Comparison of ENCODE assay signal across 8 mouse cellular contexts in the genomic region with DNA sequence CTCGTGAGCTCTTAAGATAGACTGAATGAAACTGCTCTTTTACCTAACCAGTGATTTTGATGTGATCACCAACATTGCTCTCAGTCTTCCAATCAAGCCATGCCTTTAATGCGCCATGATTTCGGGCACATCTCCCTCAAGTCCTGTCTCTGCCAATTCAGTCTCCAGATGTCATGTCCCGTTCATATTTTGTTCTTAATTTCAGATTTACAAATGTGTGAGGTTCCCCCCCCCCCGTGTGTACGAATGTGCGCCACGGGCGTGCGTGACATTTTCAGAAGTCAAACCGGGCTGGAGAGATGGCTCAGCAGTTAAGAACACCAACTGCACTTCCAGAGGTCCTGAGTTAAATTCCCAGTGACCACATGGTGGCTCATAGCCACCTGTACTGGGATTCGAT. TPM values are rescaled to one million over a fixed set of nuclear protein-coding genes. Genes with fewer than 3 reads are reported as not detected.
DNase-seq lines count a peak whose midpoint lies in the region; ATAC-seq and TF ChIP-seq lines count a peak whose summit lies in the region.

No protein-coding gene starts in this region.

- DNase-seq in heart, postnatal 0 days (ENCODE audit: low spot score) = no peak
- no peak for DNase-seq in heart, adult 8-10 months (ENCODE audit: low spot score)
- DNase-seq in layer of hippocampus, postnatal 14 days (ENCODE audit: low spot score in 2 of 2) = no peak
- DNase-seq in cerebellum, adult 11 months = no peak
- DNase-seq in cerebellum, postnatal 4 days (ENCODE audit: low spot score in 2 of 2) = no peak

- H3K27me3 ChIP-seq in heart, postnatal 0 days (ENCODE audit: control insufficient read depth, insufficient read depth, low read length) = no peaks in the 10 kb centered on the region
- H3K27me3 ChIP-seq in hindbrain, embryonic 15.5 days = no peaks in the 10 kb centered on the region
- H3K27me3 ChIP-seq in midbrain, embryonic 12.5 days = no peaks in the 10 kb centered on the region

- no peak; the same call in 1 of the 2 replicates for TF ChIP-seq EP300 in heart, postnatal 0 days (IDR thresholded peaks at IDR 0.05; ENCODE audit: low read depth)

- no peak for TF ChIP-seq CTCF in heart, postnatal 0 days (IDR thresholded peaks at IDR 0.05; ENCODE audit: low read depth)

- peaks cover 33% of the 10 kb centered on the region for H3K36me3 ChIP-seq in heart, postnatal 0 days (replicated peaks; ENCODE audit: control insufficient read depth, insufficient read depth, low read length)
- H3K36me3 ChIP-seq in hindbrain, embryonic 15.5 days = peaks cover 25% of the 10 kb centered on the region
- H3K36me3 ChIP-seq in midbrain, embryonic 12.5 days = peaks cover 35% of the 10 kb centered on the region

- no peaks in the 10 kb centered on the region for H3K9me3 ChIP-seq in heart, postnatal 0 days (replicated peaks; ENCODE audit: control insufficient read depth, low read length)
- no peaks in the 10 kb centered on the region for H3K9me3 ChIP-seq in hindbrain, embryonic 15.5 days
- H3K9me3 ChIP-seq in midbrain, embryonic 12.5 days = no peaks in the 10 kb centered on the region

- 0 out of 2 replicates have a peak, but pooled peaks cover 9% of the 10 kb centered on the region for H3K4me1 ChIP-seq in heart, postnatal 0 days (ENCODE audit: control insufficient read depth, insufficient read depth)
- H3K4me1 ChIP-seq in hindbrain, embryonic 15.5 days (replicated peaks) = peaks cover 35% of the 10 kb centered on the region
- H3K4me1 ChIP-seq in midbrain, embryonic 12.5 days = peaks cover 28% of the 10 kb centered on the region

- no peak for ATAC-seq in heart, postnatal 0 days (ENCODE audit: insufficient read depth, low read depth)
- peak; percentile 3 for ATAC-seq in activated CD4-positive, CD25-positive, alpha-beta regulatory T cell, adult 4 months
- ATAC-seq in hindbrain, embryonic 15.5 days (ENCODE audit: low FRiP score, low read depth) = peak; percentile 6; the same call in 1 of the 2 replicates
- ATAC-seq in midbrain, embryonic 12.5 days (ENCODE audit: low FRiP score, low read depth) = peak; percentile 9; the same call in 1 of the 2 replicates

- H3K9ac ChIP-seq in heart, postnatal 0 days (replicated peaks; ENCODE audit: low read depth, low read length) = peak overlapping the region; percentile 58
- peak overlapping the region; percentile 58 for H3K9ac ChIP-seq in hindbrain, embryonic 15.5 days
- H3K9ac ChIP-seq in midbrain, embryonic 12.5 days (replicated peaks) = peak overlapping the region; percentile 60

- WGBS in heart, postnatal 0 days = 1% methylated on average over 12 of the region's 12 CpGs
- WGBS in hindbrain, embryonic 15.5 days = 2% methylated on average over 12 of the region's 12 CpGs
- WGBS in midbrain, embryonic 12.5 days = 1% methylated on average over 12 of the region's 12 CpGs

- H3K4me3 ChIP-seq in heart, postnatal 0 days (ENCODE audit: low read depth, low read length) = peak overlapping the region; percentile 80
- peak overlapping the region; percentile 70 for H3K4me3 ChIP-seq in hindbrain, embryonic 15.5 days
- peak overlapping the region; percentile 85 for H3K4me3 ChIP-seq in midbrain, embryonic 12.5 days

- peak overlapping the region; percentile 90 for H3K27ac ChIP-seq in heart, postnatal 0 days (ENCODE audit: low read depth)
- H3K27ac ChIP-seq in hindbrain, embryonic 15.5 days (replicated peaks) = peak overlapping the region; percentile 97
- H3K27ac ChIP-seq in midbrain, embryonic 12.5 days (replicated peaks) = peak overlapping the region; percentile 93

- H3K4me2 ChIP-seq in heart, postnatal 0 days (ENCODE audit: low read depth, low read length) = peak overlapping the region; percentile 79
- peak overlapping the region; percentile 82 for H3K4me2 ChIP-seq in hindbrain, embryonic 15.5 days
- peak overlapping the region; percentile 78 for H3K4me2 ChIP-seq in midbrain, embryonic 12.5 days (replicated peaks)

RNA-seq across cellular contexts. Expression of a gene that starts 7.4 kb away (rescaled TPM):
- 104 and 144 TPM in 2 replicates for total RNA-seq in heart, postnatal 0 days (2014; rRNA removed; ENCODE audit: low replicate concordance)
- polyA plus RNA-seq in heart, postnatal 0 days (2015; fragmentation: Nextera tagmentation; extraction: Ambion mirVana) = 140 and 150 TPM in 2 replicates
- 100 to 1,000 TPM in 2 of 4 experiments, 10 to 100 TPM in 2; 91.7 to 111 (median 98.9) TPM for total RNA-seq in heart, adult 8-10 months (2022)
- 1 to 10 TPM in 1 of 2 experiments, not detected in 1; 1.4 TPM for polyA plus RNA-seq in activated CD4-positive, CD25-positive, alpha-beta regulatory T cell, adult 4 months (2017; shearing (Covaris generic))
- 61.5 and 64.3 TPM in 2 replicates for polyA plus RNA-seq in hindbrain, embryonic 15.5 days (2015; fragmentation: Nextera tagmentation; extraction: Ambion mirVana)
- polyA plus RNA-seq in midbrain, embryonic 12.5 days (2016; fragmentation: Nextera tagmentation; extraction: Ambion mirVana) = 10.8 and 10.9 TPM in 2 replicates
- total RNA-seq in layer of hippocampus, postnatal 14 days (2021) = 100 to 1,000 TPM; 462 to 472 TPM

RNA-seq across cellular contexts. Expression of a gene that starts 7.9 kb away (rescaled TPM):
- 763 and 766 TPM in 2 replicates for total RNA-seq in heart, postnatal 0 days (2014; rRNA removed; ENCODE audit: low replicate concordance)
- 480 and 487 TPM in 2 replicates for polyA plus RNA-seq in heart, postnatal 0 days (2015; fragmentation: Nextera tagmentation; extraction: Ambion mirVana)
- 100 to 1,000 TPM; 125 to 157 (median 135) TPM for total RNA-seq in heart, adult 8-10 months (2022)
- 1,000 to 10,000 TPM; 4,172 to 4,641 TPM for polyA plus RNA-seq in activated CD4-positive, CD25-positive, alpha-beta regulatory T cell, adult 4 months (2017; shearing (Covaris generic))
- polyA plus RNA-seq in hindbrain, embryonic 15.5 days (2015; fragmentation: Nextera tagmentation; extraction: Ambion mirVana) = 547 and 570 TPM in 2 replicates
- polyA plus RNA-seq in midbrain, embryonic 12.5 days (2016; fragmentation: Nextera tagmentation; extraction: Ambion mirVana) = 652 and 673 TPM in 2 replicates
- 100 to 1,000 TPM; 460 to 491 TPM for total RNA-seq in layer of hippocampus, postnatal 14 days (2021)

RNA-seq across cellular contexts. Expression of a gene that starts 49.2 kb away (rescaled TPM):
- 37.3 and 41.2 TPM in 2 replicates for total RNA-seq in heart, postnatal 0 days (2014; rRNA removed; ENCODE audit: low replicate concordance)
- 25.0 and 29.1 TPM in 2 replicates for polyA plus RNA-seq in heart, postnatal 0 days (2015; fragmentation: Nextera tagmentation; extraction: Ambion mirVana)
- total RNA-seq in heart, adult 8-10 months (2022) = 10 to 100 TPM; 17.7 to 24.7 (median 23.3) TPM
- polyA plus RNA-seq in activated CD4-positive, CD25-positive, alpha-beta regulatory T cell, adult 4 months (2017; shearing (Covaris generic)) = 10 to 100 TPM; 10.7 to 14.5 TPM
- 37.4 and 40.2 TPM in 2 replicates for polyA plus RNA-seq in hindbrain, embryonic 15.5 days (2015; fragmentation: Nextera tagmentation; extraction: Ambion mirVana)
- polyA plus RNA-seq in midbrain, embryonic 12.5 days (2016; fragmentation: Nextera tagmentation; extraction: Ambion mirVana) = 41.9 and 43.6 TPM in 2 replicates
- 10 to 100 TPM; 29.7 to 31.4 TPM for total RNA-seq in layer of hippocampus, postnatal 14 days (2021)
